Mouse (Mus musculus) G1E (cell line): ENCODE measurements around the gene Ubr4.

Experiments
- CTCF ChIP-seq: IDR thresholded peaks from 2 replicates; pipeline ENCODE4 v1.5.1; 2012; ENCODE audit warnings: low read depth, low read length, inconsistent platforms, mixed read lengths
- GATA1 ChIP-seq: IDR thresholded peaks from 2 replicates; pipeline ENCODE4 v1.6.1; 2012; ENCODE audit warnings: borderline replicate concordance, low read length, inconsistent platforms, mixed read lengths
- POLR2AphosphoS5 ChIP-seq: IDR thresholded peaks from 2 replicates; pipeline ENCODE4 v1.6.1; 2012; ENCODE audit warnings: low read depth, low read length, inconsistent platforms; ENCODE audit not compliant: insufficient replicate concordance

DNA sequence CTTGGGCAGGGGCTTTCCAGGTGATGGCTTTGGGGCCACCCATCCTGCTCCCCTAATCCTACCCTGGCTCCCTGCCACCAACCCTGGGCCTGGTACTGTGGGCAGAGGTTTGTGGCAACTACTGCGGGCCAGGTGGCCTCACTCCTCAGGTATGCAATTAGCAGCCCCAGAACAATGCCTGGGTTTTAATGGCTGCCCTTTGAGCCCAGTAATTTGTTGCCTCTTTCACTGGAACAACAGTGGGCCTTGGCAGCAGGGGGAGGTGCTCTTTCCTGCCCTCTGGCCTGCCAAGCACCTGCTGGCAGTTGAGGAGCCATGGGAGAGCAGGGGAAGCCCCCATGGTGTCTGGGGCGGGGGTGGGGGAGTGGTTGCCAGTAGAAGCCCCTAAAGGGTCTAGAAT, 156.7 kb downstream of the Ubr4 start:
- TF ChIP-seq GATA1 (no peak), CTCF (no peak), POLR2AphosphoS5 (no peak)
